Mouse (Mus musculus): ENCODE measurements around the gene Lpar3. TPM values are rescaled to one million over a fixed set of nuclear protein-coding genes. Genes with fewer than 3 reads are reported as not detected.

The Lpar3 gene
- total and polyA plus RNA-seq, 3 experiments: 0.10 to 0.68 (median 0.32) TPM

GRCm38 (mm10) chr3:146309586-146309985, 88.8 kb downstream of the Lpar3 start:
- WGBS: 81% methylated on average over 8 of the region's 8 CpGs
- Histone ChIP-seq H3K4me1 (ENCODE audit: control insufficient read depth, insufficient read depth, low read length) (no peaks in the 10 kb centered on the region), H3K79me2 (replicated peaks; ENCODE audit: control insufficient read depth, insufficient read depth, low read length) (no peaks in the 10 kb centered on the region), H3K4me3 (no peak overlapping the region), H3K9ac (ENCODE audit: low read depth, low read length) (no peak overlapping the region), H3K27me3 (ENCODE audit: control insufficient read depth, insufficient read depth, low read length) (no peaks in the 10 kb centered on the region), H3K36me3 (ENCODE audit: control insufficient read depth, insufficient read depth, low read length) (no peaks in the 10 kb centered on the region), H3K27ac (no peak overlapping the region)
- no peak for TF ChIP-seq POLR2A (IDR thresholded peaks at IDR 0.05; ENCODE audit: insufficient read depth, low read depth, low read length)
- no peak for TF ChIP-seq CTCF (IDR thresholded peaks at IDR 0.05)
- TF ChIP-seq EP300 (IDR thresholded peaks at IDR 0.05; ENCODE audit: insufficient read depth, low read depth, low read length): no peak
- no peak for DNase-seq
- intact Hi-C loops (cut with DNase I): no loop called here

- H3K27me3 ChIP-seq (ENCODE audit: control insufficient read depth, insufficient read depth, low read length): no peaks in the 10 kb centered on the region
- no peaks in the 10 kb centered on the region for H3K36me3 ChIP-seq (ENCODE audit: control insufficient read depth, insufficient read depth, low read length)
- no peak overlapping the region for H3K4me3 ChIP-seq
- no peaks in the 10 kb centered on the region for H3K4me1 ChIP-seq (ENCODE audit: control insufficient read depth, insufficient read depth, low read length)
- no peak for DNase-seq
- H3K27ac ChIP-seq: no peak overlapping the region
- H3K9ac ChIP-seq (ENCODE audit: low read depth, low read length): no peak overlapping the region
- no peak for TF ChIP-seq EP300 (IDR thresholded peaks at IDR 0.05; ENCODE audit: insufficient read depth, low read depth, low read length)
- no peak for TF ChIP-seq CTCF (IDR thresholded peaks at IDR 0.05)
- no peak for TF ChIP-seq POLR2A (IDR thresholded peaks at IDR 0.05; ENCODE audit: insufficient read depth, low read depth, low read length)
- H3K79me2 ChIP-seq (replicated peaks; ENCODE audit: control insufficient read depth, insufficient read depth, low read length): no peaks in the 10 kb centered on the region
- 51% methylated on average over 9 of the region's 9 CpGs for WGBS
- intact Hi-C loops (cut with DNase I): no loop called here
Observed at GRCm38 (mm10) chr3:146311121-146311538, 90.4 kb downstream of the Lpar3 start.

- H3K4me1 ChIP-seq (ENCODE audit: control insufficient read depth, insufficient read depth, low read length): no peaks in the 10 kb centered on the region
- no peaks in the 10 kb centered on the region for H3K27me3 ChIP-seq (ENCODE audit: control insufficient read depth, insufficient read depth, low read length)
- no peaks in the 10 kb centered on the region for H3K79me2 ChIP-seq (replicated peaks; ENCODE audit: control insufficient read depth, insufficient read depth, low read length)
- H3K9ac ChIP-seq (ENCODE audit: low read depth, low read length): no peak overlapping the region
- no peaks in the 10 kb centered on the region for H3K36me3 ChIP-seq (ENCODE audit: control insufficient read depth, insufficient read depth, low read length)
- H3K4me3 ChIP-seq: no peak overlapping the region
- no peak for DNase-seq
- no peak for TF ChIP-seq POLR2A (IDR thresholded peaks at IDR 0.05; ENCODE audit: insufficient read depth, low read depth, low read length)
- TF ChIP-seq CTCF (IDR thresholded peaks at IDR 0.05): no peak
- no peak for TF ChIP-seq EP300 (IDR thresholded peaks at IDR 0.05; ENCODE audit: insufficient read depth, low read depth, low read length)
- intact Hi-C loops (cut with DNase I): no loop called here
- WGBS: 79% methylated on average over 8 of the region's 8 CpGs
- no peak overlapping the region for H3K27ac ChIP-seq
Observed at GRCm38 (mm10) chr3:146315414-146315813, 94.7 kb downstream of the Lpar3 start.

- DNase-seq: no peak
- H3K27ac ChIP-seq: no peak overlapping the region
- H3K4me1 ChIP-seq (ENCODE audit: control insufficient read depth, insufficient read depth, low read length): no peaks in the 10 kb centered on the region
- intact Hi-C loops (cut with DNase I): no loop called here
- no peak overlapping the region for H3K9ac ChIP-seq (ENCODE audit: low read depth, low read length)
- no peak overlapping the region for H3K4me3 ChIP-seq
- H3K79me2 ChIP-seq (replicated peaks; ENCODE audit: control insufficient read depth, insufficient read depth, low read length): no peaks in the 10 kb centered on the region
- TF ChIP-seq POLR2A (IDR thresholded peaks at IDR 0.05; ENCODE audit: insufficient read depth, low read depth, low read length) (no peak), EP300 (IDR thresholded peaks at IDR 0.05; ENCODE audit: insufficient read depth, low read depth, low read length) (no peak), CTCF (IDR thresholded peaks at IDR 0.05) (no peak)
- no peaks in the 10 kb centered on the region for H3K36me3 ChIP-seq (ENCODE audit: control insufficient read depth, insufficient read depth, low read length)
- WGBS: 70% methylated on average over 8 of the region's 8 CpGs
- H3K27me3 ChIP-seq (ENCODE audit: control insufficient read depth, insufficient read depth, low read length): no peaks in the 10 kb centered on the region
Observed at GRCm38 (mm10) chr3:146316293-146316692, 95.5 kb downstream of the Lpar3 start.

GRCm38 (mm10) chr3:146317366-146317765, 96.6 kb downstream of the Lpar3 start:
- H3K79me2 ChIP-seq (replicated peaks; ENCODE audit: control insufficient read depth, insufficient read depth, low read length): no peaks in the 10 kb centered on the region
- DNase-seq: no peak
- H3K4me3 ChIP-seq: no peak overlapping the region
- no peak overlapping the region for H3K9ac ChIP-seq (ENCODE audit: low read depth, low read length)
- no peak overlapping the region for H3K27ac ChIP-seq
- TF ChIP-seq POLR2A (IDR thresholded peaks at IDR 0.05; ENCODE audit: insufficient read depth, low read depth, low read length): no peak
- no peak for TF ChIP-seq EP300 (IDR thresholded peaks at IDR 0.05; ENCODE audit: insufficient read depth, low read depth, low read length)
- TF ChIP-seq CTCF (IDR thresholded peaks at IDR 0.05): no peak
- WGBS: 80% methylated on average over 7 of the region's 7 CpGs
- no peaks in the 10 kb centered on the region for H3K36me3 ChIP-seq (ENCODE audit: control insufficient read depth, insufficient read depth, low read length)
- intact Hi-C loops (cut with DNase I): no loop called here
- no peaks in the 10 kb centered on the region for H3K27me3 ChIP-seq (ENCODE audit: control insufficient read depth, insufficient read depth, low read length)
- no peaks in the 10 kb centered on the region for H3K4me1 ChIP-seq (ENCODE audit: control insufficient read depth, insufficient read depth, low read length)

GRCm38 (mm10) chr3:146317911-146318310, 97.1 kb downstream of the Lpar3 start:
- H3K4me3 ChIP-seq: no peak overlapping the region
- DNase-seq: no peak
- no peaks in the 10 kb centered on the region for H3K79me2 ChIP-seq (replicated peaks; ENCODE audit: control insufficient read depth, insufficient read depth, low read length)
- WGBS: 81% methylated on average over 12 of the region's 12 CpGs
- H3K27ac ChIP-seq: no peak overlapping the region
- H3K4me1 ChIP-seq (ENCODE audit: control insufficient read depth, insufficient read depth, low read length): no peaks in the 10 kb centered on the region
- no peak for TF ChIP-seq EP300 (IDR thresholded peaks at IDR 0.05; ENCODE audit: insufficient read depth, low read depth, low read length)
- TF ChIP-seq POLR2A (IDR thresholded peaks at IDR 0.05; ENCODE audit: insufficient read depth, low read depth, low read length): no peak
- TF ChIP-seq CTCF (IDR thresholded peaks at IDR 0.05): no peak
- intact Hi-C loops (cut with DNase I): no loop called here
- no peaks in the 10 kb centered on the region for H3K27me3 ChIP-seq (ENCODE audit: control insufficient read depth, insufficient read depth, low read length)
- H3K9ac ChIP-seq (ENCODE audit: low read depth, low read length): no peak overlapping the region
- no peaks in the 10 kb centered on the region for H3K36me3 ChIP-seq (ENCODE audit: control insufficient read depth, insufficient read depth, low read length)

Measured in heart, adult 2 months (tissue).